Mouse (Mus musculus) heart, adult 2 months (tissue): ENCODE results near the gene Zfp874a. TPM values are rescaled to one million over a fixed set of nuclear protein-coding genes. Genes with fewer than 3 reads are reported as not detected.
A peak's percentile ranks its signal among the peaks of the same experiment; 100 is the strongest.
"Not testable (repeated sequence)": the region's sequence is repeated elsewhere in the genome, so short reads cannot be mapped to it uniquely, and the experiment has no call there.

Experiments
- DNase-seq, 2 experiments: peaks; one replicate each; pipeline ENCODE4 v3.0.0; 2021
- H3K27ac ChIP-seq: fragments of 200-600 bp; 2 replicates; pipeline ENCODE4 v1.8.1; 2022
- H3K27me3 ChIP-seq: fragments of 200-500 bp; 2 replicates; pipeline ENCODE4 v1.6.1; 2012; ENCODE audit warnings: mild to moderate bottlenecking, low read length, inconsistent platforms, mixed read lengths; ENCODE audit not compliant: control insufficient read depth, insufficient read depth
- H3K36me3 ChIP-seq: fragments of 200-500 bp; 2 replicates; pipeline ENCODE4 v1.6.1; 2012; ENCODE audit warnings: low read length, inconsistent platforms; ENCODE audit not compliant: control insufficient read depth, insufficient read depth
- H3K4me1 ChIP-seq: fragments of 200-500 bp; 2 replicates; pipeline ENCODE4 v1.6.1; 2011; ENCODE audit warnings: low read length; ENCODE audit not compliant: control insufficient read depth, insufficient read depth
- H3K4me3 ChIP-seq: fragments of 200-600 bp; 2 replicates; pipeline ENCODE4 v1.8.1; 2022
- H3K79me2 ChIP-seq: fragments of 200-500 bp; replicated peaks from 2 replicates; pipeline ENCODE4 v1.6.1; 2012; ENCODE audit warnings: mild to moderate bottlenecking, inconsistent platforms, low read length, moderate library complexity, mixed read lengths; ENCODE audit not compliant: control insufficient read depth, insufficient read depth
- H3K9ac ChIP-seq: fragments of 200-500 bp; 2 replicates; pipeline ENCODE4 v1.6.1; 2012; ENCODE audit warnings: low read depth, mild to moderate bottlenecking, control low read depth, inconsistent platforms, low read length, mixed read lengths
- CTCF ChIP-seq: fragments of 200-600 bp; IDR thresholded peaks from 2 replicates; pipeline ENCODE4 v1.8.1; 2022; ENCODE audit warnings: antibody characterized with exemption, mild to moderate bottlenecking, moderate library complexity
- EP300 ChIP-seq: fragments of 200-500 bp; IDR thresholded peaks from 2 replicates; pipeline ENCODE4 v1.6.1; 2011; ENCODE audit warnings: low read depth, low read length, control low read depth; ENCODE audit not compliant: insufficient read depth
- POLR2A ChIP-seq: fragments of 200-500 bp; IDR thresholded peaks from 2 replicates; pipeline ENCODE4 v1.6.1; 2011; ENCODE audit warnings: mild to moderate bottlenecking, low read depth, low read length, control low read depth; ENCODE audit not compliant: insufficient read depth
- WGBS: fragments of 180-500 bp; shearing (Covaris S2); methylation state at CpG from one replicate; pipeline ENCODE4 v1.1.7; 2018; 5-methylcytosine and 5-hydroxymethylcytosine counted together
- intact Hi-C: fragments of 180-260 bp; cut with DNase I; formaldehyde crosslinking; loops from one replicate; pipeline ENCODE4 v1.15.1; 2025
- polyA plus RNA-seq: library from polyadenylated mRNA; depleted of rRNA; stranded (reverse); fragments of >200 nt; gene quantifications from 2 replicates; pipeline ENCODE4 v1.2.3, GENCODE M21; 2012
- total RNA-seq, 2 experiments: library from RNA; stranded (reverse); gene quantifications; 2 replicates each; pipeline ENCODE4 v1.2.3; 2021

The Zfp874a gene
- total and polyA plus RNA-seq, 3 experiments = 1.9 to 9.8 (median 8.0) TPM

- TF ChIP-seq POLR2A (peak; percentile 78), CTCF (no peak), EP300 (0 out of 2 replicates have a peak, but pooled peaks have one; percentile 70)
- H3K27me3 ChIP-seq = no peaks in the 10 kb centered on the region
- H3K4me1 ChIP-seq = peaks cover 4% of the 10 kb centered on the region
- H3K27ac ChIP-seq = peak within 1 kb of the TSS; percentile 96
- H3K36me3 ChIP-seq = peaks cover 16% of the 10 kb centered on the region
- peak; percentile 90 to 92 for DNase-seq
- intact Hi-C loops = loop anchor here (1.0 to 10.0 kb wide), 4 partner anchors 17 to 309 kb away; partner anchors contain the start of genes Rsl1, Zfp58 and Zfp874a
- H3K9ac ChIP-seq = peak within 1 kb of the TSS; percentile 88
- no peaks in the 10 kb centered on the region; the same call in 1 of the 2 replicates for H3K79me2 ChIP-seq
- WGBS = 1% methylated on average over 20 of the region's 20 CpGs
- H3K4me3 ChIP-seq = peak within 1 kb of the TSS; percentile 80
Observed at GRCm38 (mm10) chr13:67483625-67484423, 32.4 kb upstream of the Zfp874a start, which contains the start of gene Zfp874b. Gene Zfp874b, minus strand, starts transcription at chr13:67484258.

GRCm38 (mm10) chr13:67481528-67481927 is 30.1 kb upstream of the Zfp874a start:
- H3K79me2 ChIP-seq = no peaks in the 10 kb centered on the region; the same call in 1 of the 2 replicates
- 62% methylated on average over 4 of the region's 4 CpGs for WGBS
- no peaks in the 10 kb centered on the region for H3K27me3 ChIP-seq
- intact Hi-C loops = loop anchor here (10.0 kb wide), 1 partner anchor 307 kb away; the partner anchor contains the start of gene Rsl1
- no peak for DNase-seq
- H3K36me3 ChIP-seq = peaks cover 19% of the 10 kb centered on the region
- no peak overlapping the region for H3K4me3 ChIP-seq
- no peak overlapping the region for H3K9ac ChIP-seq
- H3K27ac ChIP-seq = no peak overlapping the region
- peaks cover 4% of the 10 kb centered on the region for H3K4me1 ChIP-seq
- TF ChIP-seq EP300 = no peak

GRCm38 (mm10) chr13:67469274-67469673 is 17.9 kb upstream of the Zfp874a start:
- no peak for DNase-seq
- intact Hi-C loops = no loop called here

GRCm38 (mm10) chr13:67463506-67464185 is 12.2 kb upstream of the Zfp874a start:
- DNase-seq, H3K27me3 ChIP-seq, H3K4me1 ChIP-seq, H3K4me3 ChIP-seq, H3K9ac ChIP-seq, H3K79me2 ChIP-seq, H3K36me3 ChIP-seq, intact Hi-C loops, H3K27ac ChIP-seq: not testable (repeated sequence)
- 73% methylated on average over 3 of the region's 5 CpGs for WGBS

More at GRCm38 (mm10) chr13:67469274-67469673, 17.9 kb upstream of the Zfp874a start:
- no peaks in the 10 kb centered on the region for H3K27me3 ChIP-seq
- H3K79me2 ChIP-seq = no peaks in the 10 kb centered on the region
- WGBS = 96% methylated on average over 3 of the region's 3 CpGs
- peaks cover 4% of the 10 kb centered on the region; the same call in 1 of the 2 replicates for H3K36me3 ChIP-seq
- no peaks in the 10 kb centered on the region for H3K4me1 ChIP-seq
- no peak overlapping the region for H3K4me3 ChIP-seq
- TF ChIP-seq POLR2A = no peak
- TF ChIP-seq EP300 = no peak
- H3K27ac ChIP-seq = no peak overlapping the region
- no peak overlapping the region for H3K9ac ChIP-seq

GRCm38 (mm10) chr13:67452021-67452309 is 541 bp upstream of the Zfp874a start:
- intact Hi-C loops = loop anchor here (2.0 to 10.0 kb wide), 3 partner anchors 73 to 273 kb away; partner anchors contain the start of genes Zfp65 and Zfp748
- 2% methylated on average over 3 of the region's 3 CpGs for WGBS
- no peaks in the 10 kb centered on the region for H3K79me2 ChIP-seq

GRCm38 (mm10) chr13:67437095-67437494 is 14.3 kb downstream of the Zfp874a start:
- H3K36me3 ChIP-seq, H3K4me1 ChIP-seq, H3K9ac ChIP-seq, DNase-seq, H3K27ac ChIP-seq, H3K79me2 ChIP-seq, H3K27me3 ChIP-seq, H3K4me3 ChIP-seq, intact Hi-C loops: not testable (repeated sequence)
- 80% methylated on average over 1 of the region's 3 CpGs for WGBS

More at GRCm38 (mm10) chr13:67452021-67452309, 541 bp upstream of the Zfp874a start:
- TF ChIP-seq EP300 = no peak
- TF ChIP-seq CTCF = no peak
- TF ChIP-seq POLR2A = no peak
- DNase-seq = peak in 1 of 2 experiments; percentile 25
- Histone ChIP-seq H3K4me1 (peaks cover 2% of the 10 kb centered on the region), H3K27me3 (no peaks in the 10 kb centered on the region), H3K27ac (peak overlapping the region; percentile 89), H3K36me3 (no peaks in the 10 kb centered on the region), H3K4me3 (peak overlapping the region; percentile 61), H3K9ac (peak overlapping the region; percentile 53; the same call in 1 of the 2 replicates)
